Mouse (Mus musculus) adrenal gland, postnatal 25 days (tissue): ENCODE data around the gene Gm11444. TPM values are rescaled to one million over a fixed set of nuclear protein-coding genes. Genes with fewer than 3 reads are reported as not detected.

Source experiments
- DNase-seq: peaks from one replicate; pipeline ENCODE4 v3.0.0; 2021; ENCODE audit warnings: mixed read lengths
- total RNA-seq: library from RNA; stranded (reverse); gene quantifications from 2 replicates; pipeline ENCODE4 v1.2.3, GENCODE M21; 2021

The Gm11444 gene
- total RNA-seq, 1 experiment from 2014 or later = not detected

- DNase-seq = no peak
These were observed 14.2 kb downstream of the Gm11444 start for GRCm38 (mm10) chr11:85835753-85836522.

GRCm38 (mm10) chr11:85835001-85835752 is 15.0 kb downstream of the Gm11444 start:
- no peak for DNase-seq

GRCm38 (mm10) chr11:85834386-85834931 is 15.7 kb downstream of the Gm11444 start:
- DNase-seq = no peak

- DNase-seq = no peak
These were observed 16.3 kb downstream of the Gm11444 start for GRCm38 (mm10) chr11:85833761-85834385.

- DNase-seq = no peak
These were observed 17.0 kb downstream of the Gm11444 start for GRCm38 (mm10) chr11:85833081-85833521.

- peak; percentile 76 for DNase-seq
These were observed 17.8 kb downstream of the Gm11444 start, which contains the start of gene Tbx2 for GRCm38 (mm10) chr11:85832231-85832924. TSS of gene Tbx2 (plus strand) at chr11:85832551.

- DNase-seq = no peak
These were observed 18.4 kb downstream of the Gm11444 start for GRCm38 (mm10) chr11:85831656-85832230.

- DNase-seq = no peak
These were observed 19.2 kb downstream of the Gm11444 start for GRCm38 (mm10) chr11:85830901-85831341.

- DNase-seq = no peak
These were observed 20.4 kb downstream of the Gm11444 start for GRCm38 (mm10) chr11:85829520-85830440.

GRCm38 (mm10) chr11:85828691-85829519 is 21.2 kb downstream of the Gm11444 start:
- DNase-seq = no peak

- DNase-seq = no peak
These were observed 22.8 kb downstream of the Gm11444 start for GRCm38 (mm10) chr11:85827342-85827741.

GRCm38 (mm10) chr11:85825823-85826222 is 24.3 kb downstream of the Gm11444 start:
- no peak for DNase-seq

GRCm38 (mm10) chr11:85825031-85825430 is 25.1 kb downstream of the Gm11444 start:
- no peak for DNase-seq

GRCm38 (mm10) chr11:85823794-85824193 is 26.3 kb downstream of the Gm11444 start:
- no peak for DNase-seq

- DNase-seq = peak; percentile 89
These were observed 27.0 kb downstream of the Gm11444 start for GRCm38 (mm10) chr11:85823181-85823580.

- no peak for DNase-seq
These were observed 28.5 kb downstream of the Gm11444 start for GRCm38 (mm10) chr11:85821659-85822058.

GRCm38 (mm10) chr11:85820959-85821358 is 29.2 kb downstream of the Gm11444 start:
- DNase-seq = no peak

- DNase-seq = no peak
These were observed 31.7 kb downstream of the Gm11444 start for GRCm38 (mm10) chr11:85818401-85818800.

GRCm38 (mm10) chr11:85816471-85816870 is 33.7 kb downstream of the Gm11444 start:
- no peak for DNase-seq
